Mouse (Mus musculus): ENCODE data around the gene Donson.
A peak's percentile ranks its signal among the peaks of the same experiment; 100 is the strongest.

GRCm38 (mm10) chr16:91716927-91717349 lies 28.4 kb upstream of the Donson start:
- TF ChIP-seq TAL1 (IDR thresholded peaks at IDR 0.05; ENCODE audit: low read length), result peak; percentile 98
- TF ChIP-seq CTCF (IDR thresholded peaks at IDR 0.05 in 2 of 3, conservative IDR thresholded peaks at IDR 0.05 in 1 of 3; ENCODE audit: control insufficient read depth in 1 of 3, insufficient read depth in 1 of 3, low read depth in 2 of 3, low read length in 3 of 3, poor library complexity in 1 of 3, severe bottlenecking in 1 of 3), result peak in 1 of 3 experiments; percentile 30; a peak in 2 of 6 replicates
- TF ChIP-seq EP300 (IDR thresholded peaks at IDR 0.05; ENCODE audit: low read depth in 1 of 2, low read length in 2 of 2), result peak; percentile 87 to 89
- peak; percentile 85 to 98 for TF ChIP-seq USF2 (IDR thresholded peaks at IDR 0.05; ENCODE audit: borderline replicate concordance in 1 of 2, insufficient read depth in 1 of 2, low read depth in 1 of 2, low read length in 2 of 2)
- TF ChIP-seq CHD1 (IDR thresholded peaks at IDR 0.05; ENCODE audit: low read depth, low read length), result no peak
- no peak for TF ChIP-seq JUND (IDR thresholded peaks at IDR 0.05; ENCODE audit: low read depth, low read length)
